Mouse (Mus musculus): ENCODE measurements around the gene Psmd5.

DNA sequence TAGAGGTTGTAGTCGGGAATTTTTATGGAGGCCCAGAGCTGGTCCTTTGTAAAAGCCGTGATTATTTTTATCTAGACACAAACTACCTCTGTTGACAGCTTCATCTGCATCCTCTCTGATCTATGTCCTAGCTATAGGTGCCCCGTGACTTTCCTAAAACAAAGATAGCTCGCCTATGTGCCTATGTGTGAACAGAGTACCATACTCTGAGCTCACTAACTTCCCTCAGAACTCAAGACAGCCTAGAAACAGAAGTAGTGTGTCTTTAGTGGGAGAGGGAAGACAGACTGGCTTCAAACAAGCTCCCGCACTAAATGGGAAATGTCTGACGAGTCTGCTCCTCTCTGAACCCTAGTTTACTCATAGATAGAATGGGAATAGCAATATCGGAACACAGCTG, 74.4 kb downstream of the Psmd5 start:
- TF ChIP-seq CTCF (conservative IDR thresholded peaks at IDR 0.05; ENCODE audit: insufficient read depth, insufficient read length, low read depth, low read length) (no peak), POLR2A (IDR thresholded peaks at IDR 0.05; ENCODE audit: low read depth, low read length) (no peak)

Data from kidney, adult 2 months (tissue).